Mouse (Mus musculus) G1E (cell line): ENCODE measurements at regions not wholly inside any gene's neighbourhood (a gene's known extent, or its start where the extent isn't known, plus 50 kb on each side); places are given as distances from the start of the nearest gene placed in this dataset.
A peak's percentile ranks its signal among the peaks of the same experiment; 100 is the strongest.
"Not testable (repeated sequence)": the region's sequence is repeated elsewhere in the genome, so short reads cannot be mapped to it uniquely, and the experiment has no call there.

ENCODE experiments used
- ATAC-seq: 2 replicates; pipeline ENCODE4 v1.8.0; 2016; ENCODE audit warnings: mild to moderate bottlenecking; ENCODE audit not compliant: insufficient number of reproducible peaks, poor library complexity, low FRiP score, severe bottlenecking; ENCODE audit errors: extremely low read depth
- DNase-seq: peaks from one replicate; pipeline ENCODE4 v3.0.0; 2012; ENCODE audit warnings: low spot score
- H3K27me3 ChIP-seq: 2 replicates; pipeline ENCODE4 v1.6.1; 2012; ENCODE audit warnings: mild to moderate bottlenecking, low read length, inconsistent platforms; ENCODE audit not compliant: insufficient read depth
- H3K36me3 ChIP-seq: replicated peaks from 2 replicates; pipeline ENCODE3; 2012; ENCODE audit warnings: mild to moderate bottlenecking, inconsistent platforms
- H3K4me1 ChIP-seq: 2 replicates; pipeline ENCODE4 v1.6.1; 2012; ENCODE audit warnings: low read depth, low read length, inconsistent platforms, mixed read lengths; ENCODE audit not compliant: insufficient read depth
- H3K4me3 ChIP-seq: 2 replicates; pipeline ENCODE4 v1.5.1; 2012; ENCODE audit warnings: low read depth, mild to moderate bottlenecking, inconsistent platforms, low read length, moderate library complexity, mixed read lengths
- H3K9me3 ChIP-seq: replicated peaks from 2 replicates; pipeline ENCODE4 v1.6.1; 2012; ENCODE audit warnings: inconsistent platforms
- CTCF ChIP-seq: IDR thresholded peaks from 2 replicates; pipeline ENCODE4 v1.5.1; 2012; ENCODE audit warnings: low read depth, low read length, inconsistent platforms, mixed read lengths
- GATA1 ChIP-seq: IDR thresholded peaks from 2 replicates; pipeline ENCODE4 v1.6.1; 2012; ENCODE audit warnings: borderline replicate concordance, low read length, inconsistent platforms, mixed read lengths
- GATA2 ChIP-seq: IDR thresholded peaks from 2 replicates; pipeline ENCODE4 v1.6.1; 2012; ENCODE audit warnings: low read depth, low read length, inconsistent platforms, borderline replicate concordance
- POLR2AphosphoS5 ChIP-seq: IDR thresholded peaks from 2 replicates; pipeline ENCODE4 v1.6.1; 2012; ENCODE audit warnings: low read depth, low read length, inconsistent platforms; ENCODE audit not compliant: insufficient replicate concordance
- TAL1 ChIP-seq: conservative IDR thresholded peaks from 2 replicates; pipeline ENCODE4 v1.6.1; 2012; ENCODE audit warnings: low read depth, low read length, inconsistent platforms, mixed read lengths

- Histone ChIP-seq H3K4me1 (no peaks in the 10 kb centered on the region), H3K4me3 (no peak overlapping the region), H3K27me3 (peaks cover 2% of the 10 kb centered on the region; the same call in 1 of the 2 replicates), H3K9me3 (no peaks in the 10 kb centered on the region), H3K36me3 (no peaks in the 10 kb centered on the region)
- DNase-seq (no peak), ATAC-seq (no peak)
- TF ChIP-seq CTCF, result peak; percentile 19; the same call in 1 of the 2 replicates
- TF ChIP-seq GATA1, result no peak
Measured at GRCm38 (mm10) chr3:22306624-22307023, 230.2 kb downstream of the Tbl1xr1 start.

- Histone ChIP-seq H3K27me3 (peaks cover 5% of the 10 kb centered on the region), H3K4me3 (no peak overlapping the region), H3K36me3 (no peaks in the 10 kb centered on the region), H3K9me3 (no peaks in the 10 kb centered on the region), H3K4me1 (no peaks in the 10 kb centered on the region)
- DNase-seq (no peak), ATAC-seq (no peak)
- TF ChIP-seq CTCF (peak; percentile 77), POLR2AphosphoS5 (no peak)
Measured at GRCm38 (mm10) chr3:22308962-22309361, 232.5 kb downstream of the Tbl1xr1 start.

- ATAC-seq, result no peak
- peaks cover 3% of the 10 kb centered on the region for H3K27me3 ChIP-seq
- no peaks in the 10 kb centered on the region for H3K4me1 ChIP-seq
- no peak overlapping the region for H3K4me3 ChIP-seq
- H3K36me3 ChIP-seq, result no peaks in the 10 kb centered on the region
- H3K9me3 ChIP-seq, result no peaks in the 10 kb centered on the region
- DNase-seq, result no peak
- no peak for TF ChIP-seq GATA1
- no peak for TF ChIP-seq GATA2
- TF ChIP-seq POLR2AphosphoS5, result no peak
- TF ChIP-seq TAL1, result no peak
- TF ChIP-seq CTCF, result no peak
Measured at GRCm38 (mm10) chr3:22316466-22317185, 240.2 kb downstream of the Tbl1xr1 start.

GRCm38 (mm10) chr3:22320425-22320824 is 244.0 kb downstream of the Tbl1xr1 start:
- not testable (repeated sequence) for H3K4me1 ChIP-seq, H3K4me3 ChIP-seq, H3K9me3 ChIP-seq, ATAC-seq, H3K27me3 ChIP-seq, DNase-seq, H3K36me3 ChIP-seq

GRCm38 (mm10) chr3:22331240-22331639 is 254.8 kb downstream of the Tbl1xr1 start:
- no peaks in the 10 kb centered on the region for H3K27me3 ChIP-seq
- H3K4me3 ChIP-seq, result no peak overlapping the region
- DNase-seq (no peak), ATAC-seq (no peak)
- H3K36me3 ChIP-seq, result no peaks in the 10 kb centered on the region
- no peak for TF ChIP-seq POLR2AphosphoS5
- TF ChIP-seq CTCF, result no peak
- no peak for TF ChIP-seq TAL1
- TF ChIP-seq GATA1, result no peak
- no peaks in the 10 kb centered on the region for H3K4me1 ChIP-seq
- no peaks in the 10 kb centered on the region for H3K9me3 ChIP-seq
